Mouse (Mus musculus) spleen, adult 18-20 months (tissue): ENCODE results near the gene Grap.
A peak's percentile ranks its signal among the peaks of the same experiment; 100 is the strongest.

ENCODE experiments used
- DNase-seq, 2 experiments: peaks; one replicate each; pipeline ENCODE4 v3.0.0; 2022; ENCODE audit warnings: mixed read lengths in 2 of 2

Gene Grap

GRCm38 (mm10) chr11:61659011-61659858 lies 6.2 kb downstream of the Grap start:
- DNase-seq, result no peak

- no peak for DNase-seq
Observed at GRCm38 (mm10) chr11:61660001-61660400, 6.9 kb downstream of the Grap start.

GRCm38 (mm10) chr11:61660806-61661392 lies 7.8 kb downstream of the Grap start:
- DNase-seq, result peak in 1 of 2 experiments; percentile 55

GRCm38 (mm10) chr11:61662189-61662588 lies 9.1 kb downstream of the Grap start:
- no peak for DNase-seq

- no peak for DNase-seq
Observed at GRCm38 (mm10) chr11:61665401-61665800, 12.3 kb downstream of the Grap start.

GRCm38 (mm10) chr11:61665991-61666799 lies 13.1 kb downstream of the Grap start:
- DNase-seq, result no peak

- no peak for DNase-seq
Observed at GRCm38 (mm10) chr11:61667248-61667647, 14.2 kb downstream of the Grap start.

- no peak for DNase-seq
Observed at GRCm38 (mm10) chr11:61667782-61668181, 14.7 kb downstream of the Grap start.

- no peak for DNase-seq
Observed at GRCm38 (mm10) chr11:61669492-61670490, 16.7 kb downstream of the Grap start.

- DNase-seq, result no peak
Observed at GRCm38 (mm10) chr11:61671781-61672383, 18.8 kb downstream of the Grap start.

GRCm38 (mm10) chr11:61673686-61674085 lies 20.6 kb downstream of the Grap start:
- DNase-seq, result peak in 1 of 2 experiments; percentile 55

GRCm38 (mm10) chr11:61674151-61674838 lies 21.2 kb downstream of the Grap start:
- no peak for DNase-seq

GRCm38 (mm10) chr11:61674839-61675159 lies 21.7 kb downstream of the Grap start:
- no peak for DNase-seq

GRCm38 (mm10) chr11:61675332-61675731 lies 22.3 kb downstream of the Grap start:
- no peak for DNase-seq

- no peak for DNase-seq
Observed at GRCm38 (mm10) chr11:61676216-61676854, 23.3 kb downstream of the Grap start.

GRCm38 (mm10) chr11:61677709-61678108 lies 24.6 kb downstream of the Grap start:
- DNase-seq, result no peak

- DNase-seq, result no peak
Observed at GRCm38 (mm10) chr11:61679091-61679866, 26.2 kb downstream of the Grap start.

GRCm38 (mm10) chr11:61683907-61684731 lies 31.1 kb downstream of the Grap start, which contains the start of gene Fam83g:
Fam83g (plus strand) TSS chr11:61684091.
- DNase-seq, result peak; percentile 68 to 74
